Mouse (Mus musculus) olfactory bulb, adult 2 months (tissue): ENCODE data around the gene Bcl2l1.

ENCODE experiments used
- CTCF ChIP-seq: fragments of 200-500 bp; IDR thresholded peaks from 2 replicates; pipeline ENCODE4 v1.5.1; 2012; ENCODE audit warnings: low read depth, mild to moderate bottlenecking, low read length, moderate library complexity; ENCODE audit not compliant: insufficient read depth
- POLR2A ChIP-seq: fragments of 200-500 bp; IDR thresholded peaks from 2 replicates; pipeline ENCODE4 v1.6.1; 2012; ENCODE audit warnings: mild to moderate bottlenecking, low read depth, low read length, moderate library complexity; ENCODE audit not compliant: insufficient read depth

DNA sequence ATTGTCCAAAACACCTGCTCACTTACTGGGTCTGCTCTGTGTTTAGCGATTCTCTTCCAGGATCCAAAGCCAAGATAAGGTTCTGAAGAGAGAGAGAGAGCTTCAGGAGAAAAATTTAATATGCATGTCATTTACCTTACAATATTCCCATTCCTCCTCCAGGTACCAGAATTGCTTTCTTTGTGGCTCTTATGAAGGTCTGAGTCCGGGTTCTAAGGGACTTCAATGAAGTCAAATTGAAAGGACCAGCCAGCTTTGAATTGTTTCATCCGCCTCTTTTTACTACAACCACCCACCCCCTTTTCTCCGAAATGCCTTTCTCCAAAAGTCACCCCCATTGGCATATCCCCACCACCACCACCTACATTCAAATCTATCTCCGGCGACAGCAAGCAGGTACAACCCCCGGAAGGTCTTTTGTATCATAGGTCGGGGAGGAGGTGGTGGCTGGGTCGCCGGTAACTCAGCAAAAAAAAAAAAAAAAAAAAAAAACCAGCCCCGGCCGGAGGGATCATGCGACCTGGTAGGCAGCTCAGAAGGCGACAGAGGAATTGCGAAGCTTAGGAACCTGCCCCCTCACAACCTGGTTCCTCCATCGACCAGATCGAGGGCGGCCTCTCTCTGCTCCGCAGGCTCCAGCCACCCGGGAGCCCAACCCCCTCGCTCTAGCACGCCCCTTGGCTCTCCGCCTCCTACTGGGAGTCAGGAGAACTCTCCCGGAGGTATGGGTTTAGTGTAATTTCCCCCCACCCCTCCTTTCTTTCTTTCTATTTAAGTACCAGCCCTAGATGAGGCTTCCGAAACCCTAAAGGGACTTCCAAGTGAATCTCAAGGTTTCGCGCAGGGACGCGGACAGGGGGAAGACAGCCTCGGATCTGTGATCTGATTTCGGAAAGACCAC, 1.3 kb downstream of the Bcl2l1 start:
- TF ChIP-seq POLR2A, result no peak; the same call in 1 of the 2 replicates
- TF ChIP-seq CTCF, result peak; percentile 46; the same call in 1 of the 2 replicates
